Mouse (Mus musculus) kidney, postnatal 10 days (tissue): ENCODE results near the gene Fam184a.

Source experiments
- DNase-seq: peaks from one replicate; pipeline ENCODE4 v3.0.0; 2021; ENCODE audit warnings: mixed read lengths

The Fam184a gene

DNA sequence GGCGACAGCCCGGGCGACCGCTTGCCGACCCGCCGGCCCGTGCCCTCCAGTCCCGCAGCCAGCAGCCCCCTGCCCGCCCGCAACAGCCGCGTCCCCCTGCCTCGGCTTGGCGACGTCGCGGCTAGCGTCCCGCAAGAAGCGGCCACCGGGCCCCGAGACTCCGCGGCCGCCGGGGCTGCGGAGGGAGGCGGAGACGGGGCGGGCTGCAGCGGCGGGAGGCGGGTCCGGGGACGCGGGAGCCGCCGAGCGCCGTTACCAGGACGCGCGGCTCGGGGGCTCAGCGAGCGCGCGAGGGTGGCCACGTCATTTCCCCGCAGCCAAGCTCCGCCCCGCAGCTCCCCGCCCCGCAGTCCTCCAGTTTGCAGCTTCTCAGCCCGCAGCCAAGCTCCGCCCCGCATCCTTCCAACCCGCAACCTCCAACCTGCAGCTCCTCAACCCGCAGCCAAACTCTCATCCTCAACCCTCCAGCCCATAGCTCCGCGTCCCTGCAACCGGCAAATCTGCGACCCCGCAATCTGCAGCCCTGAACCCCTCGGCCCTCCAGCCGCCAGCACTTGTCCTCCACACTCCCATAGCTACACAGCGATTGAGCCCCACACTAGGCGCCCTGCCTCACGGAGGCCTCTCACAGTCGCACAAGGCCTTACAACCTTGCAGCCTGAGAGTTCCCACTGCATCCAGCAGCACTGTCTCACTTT lies at the start of gene Fam184a:
Gene Fam184a, minus strand, starts transcription at position 169 of the 698 bp plus-strand sequence.
- DNase-seq, result peak; percentile 84

DNA sequence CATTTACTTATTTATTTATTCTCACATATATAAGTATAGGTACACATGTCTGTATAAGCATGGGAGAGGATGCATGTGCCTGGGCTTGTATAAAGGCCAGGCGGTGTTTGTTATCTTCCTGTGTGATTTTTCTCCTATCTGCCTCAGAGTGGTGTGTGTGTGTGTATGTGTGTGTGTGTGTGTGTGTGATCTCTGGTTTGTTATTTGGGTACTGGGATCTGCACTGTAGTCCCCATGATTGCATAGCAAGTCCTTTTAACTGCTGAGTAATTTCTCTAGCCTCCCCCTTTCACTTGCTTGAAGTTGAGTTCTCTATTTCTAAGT lies 45.3 kb upstream of the Fam184a start:
- DNase-seq, result no peak

DNA sequence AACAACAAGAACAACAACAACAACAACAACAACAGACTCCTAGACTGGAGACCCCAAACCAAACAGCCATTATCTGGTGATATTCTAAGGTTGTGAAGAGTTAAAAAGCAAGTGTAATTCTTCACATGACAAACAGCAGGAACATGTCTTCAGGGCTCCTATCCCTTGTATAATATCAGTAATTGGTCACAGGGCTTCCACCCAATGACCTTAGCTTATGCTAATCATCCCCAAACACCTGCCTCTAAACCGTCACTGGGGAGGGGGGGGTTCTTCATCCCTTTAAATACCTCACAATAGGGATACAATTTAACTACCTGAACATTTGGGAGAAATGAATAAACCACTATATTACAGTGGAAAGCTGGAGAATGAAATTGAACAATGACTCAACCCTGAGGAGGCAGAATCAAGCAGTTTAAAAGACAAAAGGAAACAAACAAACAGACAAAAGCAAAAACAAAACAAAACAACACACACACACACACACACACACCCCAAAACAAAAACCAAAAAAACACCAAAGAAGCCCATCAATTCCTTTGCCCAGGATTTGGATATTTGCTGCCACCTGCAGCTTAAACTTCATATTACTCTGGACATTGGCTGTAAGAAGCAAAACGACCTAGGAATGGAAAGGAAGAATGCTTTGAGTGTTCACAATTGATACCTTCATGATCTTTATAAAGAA lies 44.8 kb upstream of the Fam184a start:
- DNase-seq, result peak; percentile 56

DNA sequence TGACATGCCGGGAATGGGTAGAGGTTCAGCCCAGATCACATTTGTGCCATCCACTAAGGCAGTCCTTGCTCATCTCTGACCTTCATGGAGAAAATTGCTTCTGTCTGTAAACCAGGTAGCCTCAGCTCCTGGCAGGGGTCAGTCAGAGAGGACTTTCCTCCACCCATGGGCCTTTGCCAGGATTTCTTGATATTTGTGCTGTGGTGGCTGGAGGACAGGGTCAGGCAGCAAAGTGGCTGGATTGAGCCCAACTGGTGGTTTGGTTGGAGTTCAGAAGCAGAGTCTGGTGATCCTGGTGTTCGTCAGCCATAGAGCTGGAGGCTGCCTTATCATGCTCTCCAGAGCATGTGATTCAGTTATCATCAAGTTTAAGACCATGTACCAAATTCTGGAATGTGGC lies 40.4 kb upstream of the Fam184a start:
- no peak for DNase-seq

DNA sequence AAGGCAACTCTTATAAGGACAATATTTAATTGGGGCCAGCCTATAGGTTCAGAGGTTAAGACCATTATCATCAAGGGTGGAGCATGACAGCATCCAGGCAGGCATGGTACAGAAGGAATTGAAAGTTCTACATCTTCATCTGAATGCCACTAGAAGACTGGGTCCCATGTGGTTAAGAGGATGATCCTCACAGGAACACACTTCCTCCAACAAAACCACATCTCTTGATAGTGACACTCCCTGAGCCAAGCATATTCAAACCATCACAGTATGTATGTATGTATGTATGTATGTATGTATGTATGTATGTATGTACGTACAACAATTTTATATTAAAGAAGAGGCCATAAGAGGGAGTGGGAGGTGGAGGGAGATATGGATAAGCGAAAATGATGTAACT lies 25.7 kb upstream of the Fam184a start:
- no peak for DNase-seq

DNA sequence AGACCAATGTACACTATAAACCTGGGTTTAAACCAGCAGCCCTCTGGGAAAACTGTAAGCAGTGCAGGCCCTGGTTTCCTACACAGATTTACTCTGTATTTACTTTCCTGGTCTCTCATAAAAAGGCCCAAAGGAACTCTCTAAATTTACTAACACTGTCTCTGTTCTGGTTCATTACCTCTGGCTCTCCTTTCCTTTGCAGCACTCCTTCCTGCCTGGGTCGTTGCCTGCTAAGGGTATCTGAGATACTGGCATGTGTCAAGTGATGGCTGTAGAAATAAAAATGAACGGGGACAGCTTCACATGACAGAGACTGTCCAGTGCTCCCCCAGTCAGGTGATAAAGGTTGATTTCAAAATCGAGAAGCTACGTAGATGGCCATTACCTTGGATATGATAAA lies 21.8 kb upstream of the Fam184a start:
- no peak for DNase-seq

DNA sequence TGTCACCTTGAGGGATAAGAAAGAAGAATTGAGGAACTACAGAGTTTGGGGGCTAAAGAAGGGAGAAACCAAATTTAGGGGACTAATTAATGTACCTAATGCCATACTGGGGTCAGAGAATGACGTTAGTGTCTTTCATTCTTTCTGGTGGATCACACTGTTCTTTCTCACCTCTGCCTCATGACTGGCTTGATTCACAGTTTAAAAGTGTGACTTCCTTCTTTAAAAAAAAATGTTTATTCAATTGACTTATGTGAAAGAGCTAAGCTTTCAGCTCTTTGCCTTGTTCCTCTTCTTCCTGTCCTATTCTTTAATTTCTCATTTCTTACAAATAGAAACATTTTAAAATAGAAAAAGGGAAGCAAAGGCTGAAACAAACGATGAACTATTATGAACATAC lies 20.6 kb upstream of the Fam184a start:
- no peak for DNase-seq

DNA sequence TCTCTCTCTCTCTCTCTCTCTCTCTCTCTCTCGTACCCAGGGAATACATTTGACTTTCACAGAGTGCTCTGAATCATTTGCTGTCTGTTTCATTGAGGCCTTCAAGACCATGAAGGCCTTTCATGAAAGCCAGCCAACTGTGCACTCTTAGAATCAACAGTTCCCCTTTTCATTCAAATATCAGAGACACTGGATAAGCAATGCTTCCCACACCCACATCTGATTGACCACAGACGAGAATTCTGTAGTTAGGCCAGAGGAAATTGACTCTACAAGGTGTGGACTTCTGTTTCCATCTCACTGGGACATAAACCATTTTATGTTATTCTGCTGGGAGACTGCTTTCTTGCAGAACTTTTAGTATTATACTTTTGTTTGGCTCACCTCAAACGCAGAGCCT lies 17.8 kb upstream of the Fam184a start:
- DNase-seq, result no peak

DNA sequence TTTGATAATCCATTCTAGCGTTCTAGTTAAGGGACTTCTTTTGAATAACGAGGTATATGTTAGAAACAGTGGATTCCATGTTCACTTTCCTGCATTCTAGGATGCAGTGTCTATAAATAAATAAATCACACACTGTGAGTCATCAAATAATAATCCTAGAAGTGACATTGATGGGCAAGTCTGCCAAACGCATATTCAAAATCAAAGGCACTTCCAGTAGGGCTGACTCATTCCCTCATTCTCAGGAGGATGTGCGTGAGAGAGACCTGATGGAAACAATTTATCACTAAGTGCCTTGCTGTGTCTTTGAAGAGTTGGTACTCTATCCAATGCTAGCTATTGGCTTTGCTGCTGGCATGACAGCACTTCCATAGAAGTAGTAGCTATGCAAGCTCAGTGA lies 14.5 kb upstream of the Fam184a start:
- no peak for DNase-seq

DNA sequence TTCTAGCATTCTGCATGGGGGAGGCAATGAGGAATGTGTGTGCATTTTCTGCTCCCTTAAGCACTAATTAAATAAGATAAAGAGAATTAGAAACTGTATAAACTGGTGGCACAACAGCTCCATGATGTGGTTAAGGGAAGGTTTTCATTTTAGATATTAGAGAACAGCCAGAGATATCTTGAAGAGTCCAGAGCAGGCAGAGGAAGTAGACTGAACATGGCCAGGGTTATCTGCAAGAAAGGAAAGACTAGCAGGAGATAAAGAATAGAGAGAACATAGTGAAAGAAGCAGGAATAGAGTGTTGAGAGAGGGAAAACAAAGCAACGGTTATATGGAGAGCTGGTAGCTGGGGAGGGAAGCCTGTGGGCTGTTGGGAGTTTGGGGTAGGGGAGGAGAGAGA lies 1.8 kb upstream of the Fam184a start:
- DNase-seq, result no peak

DNA sequence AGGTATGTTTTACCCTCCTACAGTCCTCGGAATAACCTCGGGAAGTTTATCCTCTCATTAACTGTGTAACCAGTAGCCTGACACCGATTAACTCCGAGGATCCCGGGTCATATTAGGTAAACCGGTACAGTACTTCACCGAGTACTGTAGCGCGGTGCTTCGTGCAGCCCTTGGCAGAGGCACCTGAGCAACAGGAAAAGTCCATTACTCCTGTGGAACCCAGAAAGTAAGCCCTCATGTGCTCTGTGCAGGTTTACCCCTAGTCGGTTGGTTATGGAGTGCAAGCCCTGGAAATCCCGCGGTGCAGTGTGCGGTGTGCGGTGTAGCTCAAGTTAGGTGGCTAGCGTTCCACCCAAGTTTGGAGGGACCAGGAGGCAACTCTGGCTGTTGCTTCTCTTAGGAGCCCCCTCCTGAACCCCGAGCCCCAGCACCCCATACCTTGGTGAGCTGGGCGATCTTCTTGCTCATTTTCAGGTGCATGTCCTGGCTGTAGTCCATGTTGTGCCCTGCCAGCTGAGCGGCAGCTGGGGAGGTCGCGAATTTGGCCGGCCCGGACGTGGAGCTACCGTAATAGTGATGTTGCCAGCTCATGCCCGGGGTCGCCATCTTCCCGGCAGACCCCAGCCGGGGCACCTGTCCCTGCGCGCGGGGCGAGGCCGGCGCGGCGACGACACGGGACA lies 508 bp downstream of the Fam184a start:
- peak; percentile 36 for DNase-seq

DNA sequence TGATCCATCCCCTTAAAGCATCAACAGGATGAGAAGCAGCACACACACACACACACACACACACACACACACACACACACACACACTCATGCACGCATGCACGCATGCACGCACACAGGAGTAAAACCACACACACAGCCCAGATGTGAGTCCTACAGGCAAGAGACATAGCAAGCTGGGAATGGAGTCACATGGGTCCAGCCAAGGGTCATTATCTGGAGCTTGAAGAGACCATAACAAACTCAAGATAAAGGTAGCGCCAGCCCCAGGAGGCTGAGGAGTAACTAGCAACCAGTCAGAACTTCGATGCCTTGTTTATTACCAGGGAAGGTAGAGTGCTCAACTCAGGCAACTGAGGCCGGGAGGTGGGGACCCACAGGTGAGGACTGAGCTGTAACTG lies 4.9 kb downstream of the Fam184a start:
- no peak for DNase-seq

DNA sequence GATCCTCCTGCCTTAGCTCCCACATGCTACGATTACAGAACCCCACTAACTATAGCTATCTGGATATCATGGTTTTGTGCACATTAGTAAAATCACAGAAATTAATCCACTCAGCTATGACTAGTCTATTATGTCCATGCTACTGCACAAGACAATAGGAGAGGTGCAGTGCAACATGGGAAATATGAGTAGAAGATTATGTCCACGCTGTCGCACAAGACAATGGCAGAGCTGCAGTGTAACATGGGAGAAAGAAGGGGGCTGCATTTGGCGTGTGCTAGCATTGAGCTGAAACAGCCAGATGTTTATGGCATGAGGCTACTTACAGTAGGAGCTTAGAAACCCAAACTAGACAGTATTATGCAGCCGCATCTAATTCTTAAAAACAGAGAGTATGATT lies 8.0 kb downstream of the Fam184a start:
- DNase-seq, result no peak

DNA sequence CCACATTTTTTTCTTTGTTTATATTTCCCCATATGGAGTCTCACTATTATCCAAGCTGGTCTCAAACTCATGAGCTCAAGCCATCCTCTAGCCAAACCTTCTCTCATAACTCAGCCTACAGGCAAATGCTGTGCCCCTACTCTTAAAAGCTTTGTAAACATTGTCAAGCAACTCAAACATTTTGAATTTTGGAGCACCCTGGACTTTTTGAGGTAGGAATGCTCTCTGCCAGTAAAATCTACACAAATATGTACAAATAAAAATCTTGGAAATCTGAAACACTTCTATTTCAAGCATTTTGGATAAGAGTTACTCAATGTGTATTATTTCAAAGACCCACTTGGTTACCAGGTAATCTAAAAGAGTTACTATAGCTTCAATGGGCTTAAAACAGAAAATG lies 10.9 kb downstream of the Fam184a start:
- DNase-seq, result no peak

DNA sequence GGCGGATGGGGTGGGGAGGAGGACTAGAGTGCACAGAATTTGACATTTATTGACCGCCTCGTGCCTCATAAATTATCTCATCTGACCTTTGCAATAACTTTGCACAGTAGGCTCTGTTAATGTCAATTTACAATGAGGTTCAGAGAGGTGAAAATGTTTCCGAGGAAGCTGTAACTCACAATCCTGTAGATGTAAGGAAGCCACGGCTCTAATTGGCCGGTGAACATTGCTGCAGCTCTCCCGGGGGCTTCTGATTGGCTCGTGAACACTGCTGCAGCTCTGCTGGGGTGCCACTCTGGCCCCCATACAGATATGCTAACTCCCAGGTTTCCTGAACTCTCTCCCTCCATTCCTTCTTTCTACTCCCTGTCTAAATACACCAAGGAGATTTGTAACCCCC lies 12.1 kb downstream of the Fam184a start:
- DNase-seq, result no peak

DNA sequence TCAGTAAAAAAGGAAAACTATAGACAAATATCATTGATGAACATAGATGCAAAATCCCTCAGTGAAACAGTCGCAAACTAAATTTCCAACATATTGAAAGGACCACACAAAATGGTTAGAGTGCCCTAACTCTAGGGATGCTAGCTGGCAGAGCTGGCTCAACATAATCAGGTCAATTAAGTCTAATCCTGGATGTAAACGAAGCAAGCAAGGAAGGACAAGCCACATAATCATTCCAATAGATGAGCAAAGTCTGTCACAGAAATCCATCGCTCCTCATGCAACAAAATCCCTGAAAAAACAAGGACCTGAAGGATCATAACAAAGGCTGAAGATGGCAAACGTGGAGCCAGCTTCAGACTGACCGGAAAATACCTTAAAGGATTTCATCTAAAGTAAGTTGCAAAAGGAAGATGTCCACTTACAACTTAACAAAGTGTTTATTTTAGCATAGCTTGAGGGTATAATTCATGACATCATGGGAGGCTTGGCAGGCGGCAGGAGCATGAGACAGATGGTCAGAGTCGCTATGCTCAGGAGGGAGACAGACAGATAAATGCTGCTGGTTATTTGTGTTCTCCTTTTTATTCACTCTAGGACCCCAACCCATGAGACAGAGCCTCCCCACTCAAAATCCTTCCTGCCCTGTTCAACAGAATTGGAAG lies 15.6 kb downstream of the Fam184a start:
- no peak for DNase-seq

DNA sequence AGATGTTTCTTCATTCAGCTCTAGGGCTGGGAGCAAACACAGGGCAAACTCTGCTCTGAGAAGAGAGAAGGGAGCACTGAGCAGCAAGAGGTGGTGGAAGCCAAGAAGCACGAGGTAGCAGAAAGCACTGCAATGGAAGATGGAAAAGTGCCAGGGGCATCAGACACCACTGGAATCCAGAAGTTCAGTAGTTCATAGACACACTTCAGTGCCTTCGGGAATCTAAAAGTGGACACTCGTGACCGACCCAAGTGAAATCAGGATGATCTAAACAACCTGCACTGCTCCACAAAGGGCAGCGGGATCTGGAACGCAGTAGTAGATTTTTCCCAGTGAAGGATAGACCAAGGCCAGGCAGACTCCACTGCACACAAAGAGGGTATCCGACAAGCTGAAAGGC lies 18.6 kb downstream of the Fam184a start:
- DNase-seq, result peak; percentile 60

DNA sequence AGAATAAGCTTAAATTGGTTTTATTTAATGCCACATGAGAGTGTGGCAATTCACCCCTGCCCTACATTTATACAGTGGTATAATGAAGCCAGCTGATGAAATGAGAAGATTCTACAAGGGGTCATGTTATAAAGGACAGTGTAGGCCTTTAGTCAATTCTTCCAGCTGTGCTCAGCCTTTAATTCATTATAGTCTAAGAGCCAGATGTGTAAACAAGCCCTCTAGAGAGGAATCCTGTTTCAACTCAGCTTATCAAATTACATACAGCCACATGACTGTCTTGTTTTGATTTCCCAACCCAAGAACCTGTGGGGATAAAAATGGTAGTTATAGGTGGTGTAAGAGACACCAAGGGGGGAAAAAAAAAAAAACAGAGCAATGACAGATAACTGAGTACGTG lies 22.0 kb downstream of the Fam184a start:
- no peak for DNase-seq

DNA sequence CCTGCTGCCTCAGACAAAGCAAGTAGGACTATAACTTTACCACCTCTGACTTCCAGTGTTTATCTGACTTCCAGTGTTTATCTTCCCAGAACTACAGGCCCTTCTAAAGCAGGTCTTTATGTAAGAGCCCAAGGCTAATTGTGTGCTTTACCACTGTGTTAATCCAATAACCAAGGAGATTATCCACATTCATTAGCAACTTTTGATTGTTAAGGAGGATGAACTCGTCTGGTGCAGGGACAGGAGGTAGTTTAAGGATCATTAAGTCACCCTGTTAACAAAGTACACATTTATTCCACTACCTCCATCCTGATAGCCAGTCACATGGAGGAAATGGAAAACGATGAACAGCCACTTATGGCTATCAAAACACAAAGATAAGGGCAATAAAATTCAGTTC lies 25.6 kb downstream of the Fam184a start:
- DNase-seq, result no peak

DNA sequence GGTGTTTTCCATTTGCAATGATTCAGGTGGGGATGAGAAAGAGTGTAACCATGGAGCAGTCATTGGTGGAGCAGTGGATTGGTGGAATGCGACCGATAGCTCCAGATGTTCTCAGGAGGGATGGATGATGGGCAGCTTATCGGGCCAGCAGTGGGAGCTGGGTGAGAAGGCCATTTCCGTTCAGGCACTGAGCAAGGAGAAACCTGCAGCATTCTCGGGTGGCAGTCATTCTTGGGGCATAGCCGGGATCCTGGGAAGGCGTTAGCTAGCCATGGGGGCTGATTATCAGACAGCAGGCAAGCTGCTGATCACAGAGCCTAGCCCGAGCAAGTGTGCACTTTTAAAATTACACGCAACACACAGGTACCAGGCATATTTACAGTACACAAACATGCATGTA lies 46.4 kb downstream of the Fam184a start:
- DNase-seq, result no peak

DNA sequence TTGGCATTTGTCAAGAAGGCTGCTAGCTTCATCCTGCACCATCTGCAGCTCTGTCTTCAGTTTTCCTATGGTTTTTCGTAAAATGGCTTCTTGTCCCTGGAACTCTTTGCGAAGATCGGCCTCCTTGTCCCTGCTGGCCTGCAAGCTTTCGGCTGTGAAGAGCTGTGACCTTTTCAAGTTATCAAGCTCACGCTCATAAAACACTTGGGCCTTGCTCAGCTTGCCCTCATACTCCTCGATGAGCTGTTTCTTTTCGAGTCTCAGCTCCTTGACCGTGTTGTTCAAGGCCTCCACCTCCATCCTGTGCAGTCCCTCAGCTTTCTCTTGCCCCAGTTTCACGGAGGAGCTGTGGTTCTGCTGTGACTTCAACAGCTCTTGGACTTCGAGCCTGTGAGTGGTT lies 52.4 kb downstream of the Fam184a start:
- DNase-seq, result no peak

DNA sequence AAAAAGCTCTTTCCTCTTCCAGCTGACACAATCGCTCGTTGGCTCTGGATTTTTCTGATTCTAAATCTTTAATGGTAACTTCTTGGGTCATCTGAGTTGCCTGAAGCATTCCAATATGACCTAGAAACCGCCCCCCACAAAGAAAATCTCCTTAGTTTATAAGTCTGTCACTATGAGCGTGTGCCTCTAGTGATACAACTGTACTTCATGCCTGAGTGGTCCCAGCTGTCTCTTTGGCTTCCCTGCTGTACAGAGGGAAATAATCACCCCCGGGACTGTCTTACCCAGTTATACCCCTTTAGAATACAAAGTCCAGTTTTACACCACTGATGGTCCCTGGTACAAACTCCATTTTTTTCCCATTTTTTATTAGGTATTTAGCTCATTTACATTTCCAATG lies 56.2 kb downstream of the Fam184a start:
- peak; percentile 39 for DNase-seq

DNA sequence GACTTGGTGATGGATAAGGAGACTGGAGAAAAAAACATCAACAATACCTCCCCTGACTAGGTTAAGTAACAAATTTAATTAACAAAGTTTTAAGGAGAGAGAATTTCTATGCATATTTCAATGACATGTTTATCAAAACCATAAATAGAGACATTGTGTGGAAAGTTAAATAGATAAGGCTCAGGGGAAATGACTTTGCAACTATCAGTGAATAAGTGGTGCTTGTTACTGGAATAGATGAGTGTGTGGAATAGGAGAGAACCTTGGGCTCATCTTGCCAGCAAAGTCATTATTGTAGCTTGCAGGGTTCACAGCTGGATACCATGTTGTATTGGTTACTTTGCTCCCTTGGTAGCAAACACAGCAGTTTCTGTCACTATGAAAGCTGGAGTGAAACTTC lies 59.7 kb downstream of the Fam184a start:
- DNase-seq, result no peak
